Mouse (Mus musculus) heart, adult 2 months (tissue): ENCODE results near the gene Ccdc141.

Experiments used
- CTCF ChIP-seq: fragments of 200-600 bp; IDR thresholded peaks from 2 replicates; pipeline ENCODE4 v1.8.1; 2022; ENCODE audit warnings: antibody characterized with exemption, mild to moderate bottlenecking, moderate library complexity
- EP300 ChIP-seq: fragments of 200-500 bp; IDR thresholded peaks from 2 replicates; pipeline ENCODE4 v1.6.1; 2011; ENCODE audit warnings: low read depth, low read length, control low read depth; ENCODE audit not compliant: insufficient read depth

- TF ChIP-seq CTCF (peak; percentile 76), EP300 (no peak)
Observed at GRCm38 (mm10) chr2:77203916-77204315, 33.5 kb upstream of the Ccdc141 start.
